Mouse (Mus musculus): ENCODE data around the gene Elovl7.

- TF ChIP-seq ZNF384 (IDR thresholded peaks at IDR 0.05; ENCODE audit: low read depth, low read length) (no peak), CHD2 (IDR thresholded peaks at IDR 0.05; ENCODE audit: low read depth, low read length) (no peak)
These were observed 101.7 kb downstream of the Elovl7 start, which contains the start of gene Depdc1b for GRCm38 (mm10) chr13:108315702-108316486.
